Mouse (Mus musculus) lung, postnatal 0 days (tissue): ENCODE measurements around the gene Gm45799.

Source experiments
- CTCF ChIP-seq: IDR thresholded peaks from 2 replicates; pipeline ENCODE4 v1.5.1; 2016; ENCODE audit warnings: antibody characterized with exemption, mild to moderate bottlenecking
- EP300 ChIP-seq: IDR thresholded peaks from 2 replicates; pipeline ENCODE4 v1.6.1; 2016; ENCODE audit warnings: antibody characterized with exemption, mild to moderate bottlenecking, control low read depth

DNA sequence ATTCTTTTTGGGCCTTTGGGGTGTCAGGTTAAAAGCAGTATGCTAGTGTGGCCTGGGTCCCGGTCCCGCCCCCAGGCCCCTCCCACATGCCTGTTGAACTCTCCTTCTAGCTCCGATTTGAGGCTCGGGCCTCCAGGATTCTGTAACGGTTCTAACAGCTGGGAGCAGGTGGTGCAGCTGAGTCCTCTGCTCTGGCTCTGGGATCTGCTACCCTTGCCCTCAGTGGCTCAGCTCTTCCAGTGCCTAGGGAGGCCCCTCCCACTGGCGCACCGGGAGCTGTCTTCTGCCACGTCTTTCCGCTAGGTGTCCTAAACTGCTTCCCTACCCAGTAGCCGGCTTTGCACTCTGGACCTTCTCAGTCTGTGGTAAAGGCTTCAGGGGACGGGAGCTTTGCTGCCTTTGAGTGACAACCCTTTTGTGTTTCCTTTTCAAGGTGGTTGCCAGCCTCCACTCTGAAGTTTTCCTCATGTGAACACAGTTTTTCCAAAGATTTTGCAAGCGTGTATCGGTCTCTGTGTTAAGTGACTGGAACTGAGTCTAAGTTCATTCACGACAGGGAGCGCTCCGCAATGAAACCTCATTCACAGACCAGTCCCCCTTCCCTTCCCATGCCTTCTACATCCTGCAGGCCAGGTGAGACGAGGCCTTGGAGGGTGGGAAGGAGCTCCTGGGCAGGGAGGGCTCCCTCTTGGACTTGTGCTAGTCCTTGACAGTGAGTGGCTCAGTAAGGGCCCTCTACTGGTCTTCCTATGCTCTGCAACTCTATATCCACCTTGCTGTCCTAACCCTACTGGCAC lies 10.5 kb downstream of the Gm45799 start, which contains the start of gene Dnhd1:
- TF ChIP-seq EP300 (no peak), CTCF (peak; percentile 74)
